Mouse (Mus musculus) forebrain, postnatal 0 days (tissue): ENCODE results near the gene 1500015O10Rik. TPM values are rescaled to one million over a fixed set of nuclear protein-coding genes. Genes with fewer than 3 reads are reported as not detected.
A peak's percentile ranks its signal among the peaks of the same experiment; 100 is the strongest.

Experiments used
- ATAC-seq: fragments of 200-750 bp; cut with Nextera tagmentation; 2 replicates; pipeline ENCODE4 v1.8.0; 2017; ENCODE audit warnings: mild to moderate bottlenecking, moderate library complexity
- DNase-seq: peaks from one replicate; pipeline ENCODE4 v3.0.0-alpha.2; 2015
- H3K27ac ChIP-seq: fragments of 300-500 bp; sonication (generic); 2 replicates; pipeline ENCODE4 v1.5.1; 2014; ENCODE audit warnings: low read depth, mild to moderate bottlenecking, antibody characterized with exemption, low read length, moderate library complexity, mixed read lengths
- H3K27me3 ChIP-seq: fragments of 300-500 bp; sonication (generic); 2 replicates; pipeline ENCODE4 v1.6.1; 2014; ENCODE audit warnings: mild to moderate bottlenecking, low read length, mixed read lengths; ENCODE audit not compliant: insufficient read depth
- H3K36me3 ChIP-seq: fragments of 300-500 bp; sonication (generic); 2 replicates; pipeline ENCODE4 v1.6.1; 2014; ENCODE audit warnings: mild to moderate bottlenecking, moderate library complexity; ENCODE audit not compliant: insufficient read depth
- H3K4me1 ChIP-seq: fragments of 300-500 bp; sonication (generic); 2 replicates; pipeline ENCODE4 v1.6.1; 2014; ENCODE audit warnings: antibody characterized with exemption; ENCODE audit not compliant: insufficient read depth
- H3K4me2 ChIP-seq: fragments of 300-500 bp; sonication (generic); 2 replicates; pipeline ENCODE4 v1.6.1; 2014; ENCODE audit warnings: low read depth, mild to moderate bottlenecking, moderate library complexity
- H3K4me3 ChIP-seq: fragments of 300-500 bp; sonication (generic); 2 replicates; pipeline ENCODE4 v1.5.1; 2014; ENCODE audit warnings: low read depth, low read length, mixed read lengths
- H3K9ac ChIP-seq: fragments of 300-500 bp; sonication (generic); 2 replicates; pipeline ENCODE4 v1.6.1; 2014; ENCODE audit warnings: mild to moderate bottlenecking
- H3K9me3 ChIP-seq: fragments of 300-500 bp; sonication (generic); 2 replicates; pipeline ENCODE4 v1.6.1; 2016; ENCODE audit warnings: low read length
- CTCF ChIP-seq: sonication (generic); IDR thresholded peaks from 2 replicates; pipeline ENCODE4 v1.5.1; 2016; ENCODE audit warnings: antibody characterized with exemption, control low read depth, low read depth
- WGBS: fragments of 180-500 bp; shearing (Covaris S2); extraction: QIAGEN DNeasy Blood & Tissue Kit; methylation state at CpG from one replicate; pipeline ENCODE4 v1.1.7; 2014; 5-methylcytosine and 5-hydroxymethylcytosine counted together
- polyA plus RNA-seq: library from polyadenylated mRNA; unstranded; fragments of >200 nt; fragmentation: Nextera tagmentation; extraction: Ambion mirVana; gene quantifications from 2 replicates; pipeline ENCODE4 v1.2.1, GENCODE M21; 2015
- total RNA-seq: library from RNA; depleted of rRNA; stranded (reverse); fragments of >200 nt; gene quantifications from 2 replicates; pipeline ENCODE4 v1.2.3, GENCODE M21; 2014; rRNA removed

Gene 1500015O10Rik
- total RNA-seq: 13.2 and 25.4 TPM in 2 replicates
- polyA plus RNA-seq: 54.0 and 57.9 TPM in 2 replicates

GRCm38 (mm10) chr1:43730491-43730924 is at the start of gene 1500015O10Rik:
Gene 1500015O10Rik, plus strand, starts transcription at chr1:43730602.
- ATAC-seq (peak; percentile 95), DNase-seq (peak; percentile 79)
- H3K9ac ChIP-seq: no peak within 1 kb of the TSS
- no peak within 1 kb of the TSS for H3K27ac ChIP-seq
- no peaks in the 10 kb centered on the region for H3K9me3 ChIP-seq
- no peaks in the 10 kb centered on the region for H3K27me3 ChIP-seq
- no peak within 1 kb of the TSS for H3K4me3 ChIP-seq
- H3K4me2 ChIP-seq: peak within 1 kb of the TSS; percentile 10; the same call in 1 of the 2 replicates
- no peak for TF ChIP-seq CTCF
- 32% methylated on average over 16 of the region's 16 CpGs for WGBS
- H3K4me1 ChIP-seq: peaks cover 3% of the 10 kb centered on the region; the same call in 1 of the 2 replicates
- H3K36me3 ChIP-seq: no peaks in the 10 kb centered on the region

GRCm38 (mm10) chr1:43689983-43690382 is 40.4 kb upstream of the 1500015O10Rik start:
- no peak for DNase-seq
- H3K4me1 ChIP-seq: peaks cover 7% of the 10 kb centered on the region; the same call in 1 of the 2 replicates
- H3K9me3 ChIP-seq: no peaks in the 10 kb centered on the region
- no peak for ATAC-seq
- no peak overlapping the region for H3K9ac ChIP-seq
- H3K27ac ChIP-seq: no peak overlapping the region
- H3K4me3 ChIP-seq: no peak overlapping the region
- no peaks in the 10 kb centered on the region for H3K36me3 ChIP-seq
- TF ChIP-seq CTCF: no peak
- H3K27me3 ChIP-seq: no peaks in the 10 kb centered on the region
- WGBS: 96% methylated on average over 13 of the region's 13 CpGs
- H3K4me2 ChIP-seq: no peak overlapping the region

- no peaks in the 10 kb centered on the region for H3K27me3 ChIP-seq
- 95% methylated on average over 15 of the region's 15 CpGs for WGBS
Observed at GRCm38 (mm10) chr1:43690507-43690906, 39.9 kb upstream of the 1500015O10Rik start.

GRCm38 (mm10) chr1:43694076-43694475 is 36.3 kb upstream of the 1500015O10Rik start:
- H3K4me2 ChIP-seq: no peak overlapping the region
- no peak overlapping the region for H3K4me3 ChIP-seq
- H3K4me1 ChIP-seq: peaks cover 13% of the 10 kb centered on the region; the same call in 1 of the 2 replicates
- H3K27ac ChIP-seq: no peak overlapping the region
- no peak overlapping the region for H3K9ac ChIP-seq
- no peak for ATAC-seq
- no peak for DNase-seq
- H3K9me3 ChIP-seq: no peaks in the 10 kb centered on the region
- WGBS: 70% methylated on average over 3 of the region's 3 CpGs
- no peaks in the 10 kb centered on the region for H3K27me3 ChIP-seq
- H3K36me3 ChIP-seq: no peaks in the 10 kb centered on the region
- no peak for TF ChIP-seq CTCF

More at GRCm38 (mm10) chr1:43690507-43690906, 39.9 kb upstream of the 1500015O10Rik start:
- peaks cover 12% of the 10 kb centered on the region; the same call in 1 of the 2 replicates for H3K4me1 ChIP-seq
- no peak for DNase-seq
- TF ChIP-seq CTCF: no peak
- no peak overlapping the region for H3K4me2 ChIP-seq
- H3K9me3 ChIP-seq: no peaks in the 10 kb centered on the region
- no peak overlapping the region for H3K4me3 ChIP-seq
- ATAC-seq: no peak
- H3K27ac ChIP-seq: no peak overlapping the region
- no peak overlapping the region for H3K9ac ChIP-seq
- H3K36me3 ChIP-seq: no peaks in the 10 kb centered on the region

GRCm38 (mm10) chr1:43694851-43695545 is 35.4 kb upstream of the 1500015O10Rik start:
- WGBS: 18% methylated on average over 6 of the region's 6 CpGs

GRCm38 (mm10) chr1:43698577-43699000 is 31.8 kb upstream of the 1500015O10Rik start:
- H3K9me3 ChIP-seq: no peaks in the 10 kb centered on the region
- WGBS: 4% methylated on average over 4 of the region's 4 CpGs

More at GRCm38 (mm10) chr1:43694851-43695545, 35.4 kb upstream of the 1500015O10Rik start:
- no peaks in the 10 kb centered on the region for H3K36me3 ChIP-seq
- peaks cover 13% of the 10 kb centered on the region; the same call in 1 of the 2 replicates for H3K4me1 ChIP-seq
- H3K27ac ChIP-seq: peak overlapping the region; percentile 15; the same call in 1 of the 2 replicates
- DNase-seq (peak; percentile 87), ATAC-seq (peak; percentile 93)
- no peak overlapping the region for H3K4me3 ChIP-seq
- no peaks in the 10 kb centered on the region for H3K27me3 ChIP-seq
- H3K9ac ChIP-seq: no peak overlapping the region
- TF ChIP-seq CTCF: no peak
- no peak overlapping the region for H3K4me2 ChIP-seq
- no peaks in the 10 kb centered on the region for H3K9me3 ChIP-seq

GRCm38 (mm10) chr1:43714841-43715240 is 15.6 kb upstream of the 1500015O10Rik start:
- Histone ChIP-seq H3K9me3 (no peaks in the 10 kb centered on the region), H3K27me3 (no peaks in the 10 kb centered on the region), H3K9ac (no peak overlapping the region), H3K36me3 (no peaks in the 10 kb centered on the region), H3K4me3 (no peak overlapping the region), H3K27ac (no peak overlapping the region), H3K4me2 (no peak overlapping the region), H3K4me1 (no peaks in the 10 kb centered on the region)
- no peak for ATAC-seq
- no peak for DNase-seq
- WGBS: 80% methylated on average over 2 of the region's 2 CpGs
- TF ChIP-seq CTCF: no peak

More at GRCm38 (mm10) chr1:43698577-43699000, 31.8 kb upstream of the 1500015O10Rik start:
- DNase-seq: peak; percentile 69
- Histone ChIP-seq H3K4me2 (no peak overlapping the region), H3K36me3 (no peaks in the 10 kb centered on the region), H3K9ac (no peak overlapping the region), H3K27me3 (no peaks in the 10 kb centered on the region), H3K4me1 (peaks cover 13% of the 10 kb centered on the region; the same call in 1 of the 2 replicates), H3K4me3 (no peak overlapping the region), H3K27ac (no peak overlapping the region)
- no peak for TF ChIP-seq CTCF
- peak; percentile 83 for ATAC-seq
